Mouse (Mus musculus) ES-Bruce4 (cell line): Measurements from ENCODE around the gene Lenep. TPM values are rescaled to one million over a fixed set of nuclear protein-coding genes. Genes with fewer than 3 reads are reported as not detected.

Experiments
- H3K27ac ChIP-seq: 2 replicates; pipeline ENCODE4 v1.5.1; 2012; ENCODE audit warnings: low read length, inconsistent platforms; ENCODE audit not compliant: insufficient read depth
- H3K27me3 ChIP-seq: 2 replicates; pipeline ENCODE4 v1.6.1; 2012; ENCODE audit warnings: mild to moderate bottlenecking, low read length, inconsistent platforms; ENCODE audit not compliant: control insufficient read depth, poor library complexity, insufficient read depth, severe bottlenecking
- H3K36me3 ChIP-seq: 2 replicates; pipeline ENCODE4 v1.6.1; 2012; ENCODE audit warnings: inconsistent platforms, mild to moderate bottlenecking, low read length, moderate library complexity; ENCODE audit not compliant: control insufficient read depth, poor library complexity, insufficient read depth, severe bottlenecking
- H3K4me1 ChIP-seq: one replicate; pipeline ENCODE4 v1.8.1; 2011; ENCODE audit warnings: low read length; ENCODE audit not compliant: control insufficient read depth, insufficient read depth
- H3K4me3 ChIP-seq: 2 replicates; pipeline ENCODE4 v1.5.1; 2011; ENCODE audit warnings: low read depth, mild to moderate bottlenecking, low read length
- H3K9ac ChIP-seq: 2 replicates; pipeline ENCODE4 v1.6.1; 2012; ENCODE audit warnings: low read depth, mild to moderate bottlenecking, inconsistent platforms; ENCODE audit not compliant: poor library complexity, severe bottlenecking
- H3K9me3 ChIP-seq: replicated peaks from 2 replicates; pipeline ENCODE4 v1.6.1; 2012; ENCODE audit warnings: mild to moderate bottlenecking, low read length, inconsistent platforms; ENCODE audit not compliant: control insufficient read depth, poor library complexity, insufficient read depth, severe bottlenecking
- CTCF ChIP-seq: IDR thresholded peaks from one replicate; pipeline ENCODE4 v1.8.1; 2011; ENCODE audit warnings: low read depth, low read length
- EP300 ChIP-seq: IDR thresholded peaks from 2 replicates; pipeline ENCODE4 v1.6.1; 2011; ENCODE audit warnings: low read depth, low read length; ENCODE audit not compliant: insufficient read depth
- POLR2A ChIP-seq: IDR thresholded peaks from one replicate; pipeline ENCODE4 v1.8.1; 2011; ENCODE audit warnings: low read length; ENCODE audit not compliant: insufficient read depth
- polyA plus RNA-seq: library from polyadenylated mRNA; stranded (reverse); fragments of >200 nt; gene quantifications from 2 replicates; pipeline ENCODE4 v1.2.4, GENCODE M21; 2011; ENCODE audit warnings: low read depth; ENCODE audit not compliant: missing spikeins, insufficient read depth, insufficient read length

The Lenep gene
- polyA plus RNA-seq, 1 experiment = not detected

DNA sequence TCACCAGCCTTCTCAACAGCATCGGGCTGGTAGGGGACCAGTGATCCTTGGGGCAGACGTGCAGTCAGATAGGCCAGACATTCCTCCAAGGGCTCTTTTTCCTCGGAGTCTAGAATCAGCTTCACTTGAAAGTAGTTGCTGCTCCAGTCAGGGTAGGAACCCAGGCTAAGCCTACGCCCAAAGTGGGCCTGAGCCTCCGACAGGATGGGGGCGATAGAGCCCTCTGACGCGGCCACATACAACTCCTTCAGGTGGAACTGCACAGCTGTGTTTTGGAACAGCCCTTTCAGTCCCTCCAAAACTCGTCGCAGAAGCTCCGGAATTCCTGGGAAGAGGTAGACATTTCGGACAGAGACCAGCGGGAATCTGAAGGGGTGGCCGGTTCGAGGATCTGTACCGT, 5.9 kb upstream of the Lenep start:
- Histone ChIP-seq H3K9me3 (no peaks in the 10 kb centered on the region), H3K9ac (peak overlapping the region; percentile 55), H3K4me3 (peak overlapping the region; percentile 44), H3K27me3 (no peaks in the 10 kb centered on the region), H3K4me1 (no peaks in the 10 kb centered on the region), H3K27ac (no peak overlapping the region), H3K36me3 (no peaks in the 10 kb centered on the region)
- TF ChIP-seq CTCF (peak; percentile 31), POLR2A (no peak)

- Histone ChIP-seq H3K27ac (no peak overlapping the region), H3K27me3 (no peaks in the 10 kb centered on the region), H3K36me3 (no peaks in the 10 kb centered on the region), H3K9ac (no peak overlapping the region), H3K9me3 (no peaks in the 10 kb centered on the region), H3K4me3 (no peak overlapping the region), H3K4me1 (no peaks in the 10 kb centered on the region)
- TF ChIP-seq EP300 (no peak), POLR2A (no peak), CTCF (no peak)
Observed at GRCm38 (mm10) chr3:89406887-89407286, 4.3 kb upstream of the Lenep start.

DNA sequence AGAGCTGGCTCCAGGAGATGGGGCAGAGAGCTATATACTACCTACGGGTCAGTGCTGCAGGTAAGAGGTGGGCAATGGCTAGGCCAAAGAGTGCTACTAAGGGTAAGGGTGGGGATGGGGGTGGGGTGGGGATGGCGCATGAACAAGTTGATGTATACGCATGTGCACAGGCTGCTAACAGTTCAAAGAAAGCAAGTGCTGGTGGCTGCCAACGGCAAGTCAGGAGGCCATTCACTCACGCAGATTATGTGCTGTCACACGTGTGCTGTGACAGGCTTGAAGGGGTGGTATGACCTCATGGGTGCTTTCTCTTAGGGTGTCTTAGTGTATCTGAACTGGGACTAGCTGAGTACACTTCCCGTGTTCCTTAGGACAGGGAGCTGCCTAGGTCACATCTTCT, 1.3 kb downstream of the Lenep start:
- Histone ChIP-seq H3K4me3 (no peak overlapping the region), H3K27ac (no peak overlapping the region), H3K9me3 (no peaks in the 10 kb centered on the region), H3K4me1 (no peaks in the 10 kb centered on the region), H3K27me3 (no peaks in the 10 kb centered on the region), H3K36me3 (no peaks in the 10 kb centered on the region), H3K9ac (no peak overlapping the region)
- TF ChIP-seq POLR2A = no peak
- no peak for TF ChIP-seq CTCF
- TF ChIP-seq EP300 = no peak

GRCm38 (mm10) chr3:89396654-89397005, 6.0 kb downstream of the Lenep start:
- H3K9me3 ChIP-seq = no peaks in the 10 kb centered on the region
- TF ChIP-seq POLR2A (no peak), EP300 (no peak), CTCF (no peak)
- no peak overlapping the region for H3K27ac ChIP-seq
- H3K4me1 ChIP-seq = no peaks in the 10 kb centered on the region
- no peaks in the 10 kb centered on the region for H3K36me3 ChIP-seq
- no peak overlapping the region for H3K4me3 ChIP-seq
- no peaks in the 10 kb centered on the region for H3K27me3 ChIP-seq
- H3K9ac ChIP-seq = peak overlapping the region; percentile 52; the same call in 1 of the 2 replicates

DNA sequence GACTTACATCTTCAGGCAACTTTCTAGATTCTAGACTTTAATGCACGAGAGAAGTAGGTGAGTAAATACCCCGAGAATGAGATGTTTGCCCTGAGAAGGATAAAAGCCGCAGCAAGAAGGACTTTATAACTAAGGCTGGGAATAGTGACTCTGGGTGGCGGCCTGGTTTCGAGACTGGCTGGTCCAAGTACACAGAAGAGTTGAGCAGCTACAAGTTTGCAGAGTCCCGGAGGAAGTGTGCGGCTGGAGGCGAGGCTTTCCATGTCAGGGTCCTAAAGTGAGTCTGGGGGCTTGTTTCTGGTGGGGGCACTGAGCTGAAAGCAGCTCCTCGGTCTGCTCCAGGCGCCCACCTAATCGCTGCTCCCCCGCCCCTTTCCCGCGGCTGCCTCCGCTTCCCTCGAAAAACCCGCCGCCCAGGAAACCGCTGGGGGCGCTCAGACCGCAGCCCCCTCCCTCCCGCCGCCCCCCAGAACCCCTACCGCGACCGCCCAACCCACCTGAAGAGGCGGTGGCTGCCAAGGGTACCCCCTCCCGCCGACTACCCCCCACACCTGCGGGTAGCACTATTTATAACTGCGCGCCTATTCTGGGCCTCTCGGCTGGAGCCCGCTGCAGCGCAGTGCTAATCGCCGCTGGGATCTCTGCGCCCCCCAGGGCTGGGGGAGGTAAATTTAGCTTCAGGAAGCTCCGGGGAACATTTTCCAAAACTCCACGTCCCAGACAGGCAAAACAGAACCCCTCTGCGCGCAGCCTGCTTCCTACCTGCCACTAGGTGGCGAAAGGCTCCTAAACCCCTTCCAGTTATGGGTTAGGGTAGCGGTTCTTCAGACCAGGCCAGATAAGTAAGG, 6.6 kb downstream of the Lenep start:
- no peaks in the 10 kb centered on the region for H3K4me1 ChIP-seq
- no peaks in the 10 kb centered on the region for H3K9me3 ChIP-seq
- peak overlapping the region; percentile 60 for H3K4me3 ChIP-seq
- peak overlapping the region; percentile 52 for H3K9ac ChIP-seq
- no peaks in the 10 kb centered on the region for H3K36me3 ChIP-seq
- TF ChIP-seq EP300 (no peak), POLR2A (no peak), CTCF (peak; percentile 82)
- no peaks in the 10 kb centered on the region for H3K27me3 ChIP-seq
- no peak overlapping the region for H3K27ac ChIP-seq

DNA sequence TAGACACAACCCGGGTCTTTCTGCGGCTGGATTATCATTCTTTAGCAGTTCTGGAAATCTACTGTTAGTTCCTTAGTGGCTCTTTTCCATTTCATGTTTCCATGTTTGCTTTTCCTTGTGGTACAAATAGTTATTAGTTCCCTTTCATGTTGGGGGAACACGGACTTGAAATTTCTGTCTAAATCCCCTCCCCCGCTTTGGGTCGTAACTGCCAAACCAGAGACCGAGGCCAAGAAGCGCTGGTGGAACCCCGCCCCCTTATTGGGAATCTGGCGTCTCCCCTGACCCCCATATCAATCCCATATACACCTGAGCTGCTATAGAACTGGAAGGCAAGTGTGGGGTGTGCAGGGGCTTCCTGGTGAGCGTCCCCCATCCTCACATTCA, 7.2 kb downstream of the Lenep start:
- no peak for TF ChIP-seq EP300
- no peak for TF ChIP-seq CTCF
- TF ChIP-seq POLR2A = no peak
- Histone ChIP-seq H3K9ac (peak overlapping the region; percentile 52; the same call in 1 of the 2 replicates), H3K36me3 (no peaks in the 10 kb centered on the region), H3K9me3 (no peaks in the 10 kb centered on the region), H3K27ac (no peak overlapping the region; the same call in 1 of the 2 replicates), H3K4me1 (peaks cover 2% of the 10 kb centered on the region), H3K27me3 (no peaks in the 10 kb centered on the region), H3K4me3 (peak overlapping the region; percentile 57)
